13 mouse cellular contexts compared by ENCODE assay signal in the genomic region with DNA sequence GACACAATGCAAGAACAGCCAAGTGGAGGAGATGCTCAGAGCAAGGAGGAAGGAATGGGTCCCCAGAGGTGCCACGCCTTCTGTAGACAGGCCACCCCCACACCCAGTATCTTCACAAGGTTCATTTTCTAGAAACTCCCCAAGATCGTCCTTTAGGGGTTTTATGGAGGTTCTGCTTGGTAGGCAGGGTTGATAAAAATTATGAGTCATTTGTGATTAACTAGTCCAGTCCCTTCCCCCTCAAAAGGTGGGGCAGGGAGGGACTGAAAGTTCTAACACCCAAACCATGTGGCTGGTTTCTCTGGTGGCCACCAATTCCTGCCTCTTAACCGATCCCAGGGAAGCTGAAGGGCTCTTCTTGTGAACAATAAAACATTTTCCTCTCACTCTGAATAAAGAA.
"Had no signal": no experiment of that assay in that cellular context is flagged by ENCODE, and none has a peak within 500 bp of the region (broad histone marks: within the 10 kb centered on the region; RNA-seq: fewer than 3 reads in every experiment).

No protein-coding gene starts in this region.

- H3K9me3 ChIP-seq: limb, embryonic 13.5 days; midbrain, embryonic 10.5 days had no signal

- ATAC-seq: lung, postnatal 0 days; midbrain, embryonic 16.5 days had no signal

- H3K4me3 ChIP-seq: layer of hippocampus, adult 2 months; limb, embryonic 13.5 days; midbrain, embryonic 10.5 days had no signal

- DNase-seq: kidney, adult 18-20 months; kidney, postnatal 10 days; kidney, postnatal 4 days; lung, adult 2 months; lung, postnatal 36 days; right cerebral cortex, postnatal 14 days; thymus, adult 18-20 months; thymus, postnatal 14 days had no signal

- H3K27ac ChIP-seq: layer of hippocampus, adult 2 months; limb, embryonic 13.5 days; midbrain, embryonic 10.5 days had no signal

- H3K4me2 ChIP-seq: limb, embryonic 13.5 days had no signal

- H3K36me3 ChIP-seq: limb, embryonic 13.5 days had no signal

- H3K9ac ChIP-seq: limb, embryonic 13.5 days had no signal
